Mouse (Mus musculus): ENCODE measurements at regions not wholly inside any gene's neighbourhood (a gene's known extent, or its start where the extent isn't known, plus 50 kb on each side); places are given as distances from the start of the nearest gene placed in this dataset.
A peak's percentile ranks its signal among the peaks of the same experiment; 100 is the strongest.

DNA sequence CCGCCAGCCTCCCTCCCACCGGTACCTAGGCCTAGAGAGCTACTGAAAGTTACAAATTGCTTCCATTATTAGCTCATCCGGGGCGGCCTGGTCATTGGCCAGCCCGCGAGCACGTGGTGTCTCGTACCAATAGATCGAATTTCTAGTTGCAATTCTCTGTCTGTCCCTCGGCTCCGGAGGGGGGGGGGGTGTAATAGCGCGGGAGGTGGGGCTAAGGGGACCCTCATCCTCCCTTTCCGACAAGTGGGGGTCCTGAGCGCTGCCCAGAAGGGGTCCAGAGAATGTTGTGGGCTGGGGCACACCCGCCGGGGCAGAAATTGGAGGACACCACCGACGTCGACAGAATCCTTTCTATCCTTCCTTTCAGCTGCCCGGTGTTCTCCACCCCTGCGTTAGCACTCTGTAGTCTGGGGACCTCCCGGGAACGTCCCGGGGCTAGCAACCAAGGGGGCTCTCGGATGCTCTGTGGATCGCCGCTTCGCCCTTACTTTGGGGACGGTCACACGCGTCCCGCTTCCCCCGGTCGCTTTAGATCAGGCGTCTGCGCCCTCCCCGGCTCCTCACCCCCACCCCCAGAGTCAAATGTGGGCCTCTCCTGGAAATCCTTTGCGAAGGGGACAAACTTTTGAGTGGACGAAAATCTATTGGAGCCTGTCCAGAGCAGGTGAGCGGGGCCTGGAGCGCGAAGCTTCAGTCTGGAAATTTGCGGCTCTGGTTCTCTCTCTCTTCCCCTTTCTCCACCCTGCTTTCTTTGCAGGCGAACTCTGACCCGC lies 64.6 kb downstream of the Smug1 start:
- H3K4me3 ChIP-seq: peak overlapping the region; percentile 62
- H3K27ac ChIP-seq: peak overlapping the region; percentile 87
- H3K9me3 ChIP-seq: no peaks in the 10 kb centered on the region
- H3K27me3 ChIP-seq (replicated peaks): no peaks in the 10 kb centered on the region
- peak; percentile 86 for ATAC-seq (ENCODE audit: low FRiP score, low read depth)
- peak overlapping the region; percentile 91 for H3K9ac ChIP-seq
- H3K36me3 ChIP-seq: peaks cover 7% of the 10 kb centered on the region; the same call in 1 of the 2 replicates
- H3K4me2 ChIP-seq (replicated peaks): peak overlapping the region; percentile 79
- H3K4me1 ChIP-seq: peaks cover 73% of the 10 kb centered on the region
- 1% methylated on average over 46 of the region's 46 CpGs for WGBS

DNA sequence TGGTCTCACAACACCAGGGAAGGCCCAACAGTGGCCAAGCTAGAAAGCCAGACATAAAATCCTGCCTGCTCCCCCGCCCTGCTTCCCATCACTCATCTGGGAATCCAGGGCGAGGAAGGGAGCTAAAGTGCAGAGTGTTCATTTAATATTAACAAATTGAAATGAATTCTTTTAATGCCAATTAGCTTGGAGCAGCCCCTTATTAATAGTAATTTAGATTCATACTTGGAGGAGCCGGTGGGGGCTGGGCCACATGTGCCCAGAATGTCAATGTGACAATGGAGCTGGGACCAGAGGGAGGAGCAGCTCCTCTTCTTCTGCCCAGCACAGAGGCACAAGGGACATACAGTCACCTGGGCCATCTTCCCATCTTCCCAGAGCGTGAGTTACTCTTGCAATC lies 66.8 kb downstream of the Smug1 start:
- H3K4me2 ChIP-seq (replicated peaks): peak overlapping the region; percentile 79
- no peak for ATAC-seq (ENCODE audit: low FRiP score, low read depth)
- no peaks in the 10 kb centered on the region for H3K9me3 ChIP-seq
- peaks cover 23% of the 10 kb centered on the region for H3K36me3 ChIP-seq
- peak overlapping the region; percentile 54 for H3K27ac ChIP-seq
- H3K4me3 ChIP-seq: peak overlapping the region; percentile 29
- H3K27me3 ChIP-seq (replicated peaks): no peaks in the 10 kb centered on the region
- H3K4me1 ChIP-seq: peaks cover 69% of the 10 kb centered on the region
- peak overlapping the region; percentile 52 for H3K9ac ChIP-seq
- 35% methylated on average over 4 of the region's 4 CpGs for WGBS

DNA sequence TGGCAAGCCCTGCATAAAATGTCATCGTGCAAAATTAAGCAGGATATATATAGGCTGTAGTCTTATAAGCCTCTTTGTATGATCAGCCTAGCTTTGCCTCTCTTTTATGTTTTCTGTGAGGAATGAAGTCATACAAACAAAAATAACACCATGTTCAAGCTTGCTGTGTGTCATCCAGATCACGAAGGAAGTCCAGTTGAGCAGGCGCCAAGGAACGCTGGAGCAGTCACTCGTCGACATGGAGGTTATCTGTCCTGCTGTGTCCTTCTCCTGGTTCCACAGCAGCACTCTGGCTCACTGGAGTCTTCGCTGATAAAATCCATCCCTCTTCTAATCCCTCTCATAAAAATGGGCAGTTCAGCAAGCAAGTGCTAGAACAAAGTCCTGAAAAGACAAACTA lies 72.4 kb downstream of the Smug1 start:
- H3K4me3 ChIP-seq: no peak overlapping the region
- H3K4me2 ChIP-seq (replicated peaks): no peak overlapping the region
- peaks cover 51% of the 10 kb centered on the region for H3K36me3 ChIP-seq
- ATAC-seq (ENCODE audit: low FRiP score, low read depth): no peak
- WGBS: 84% methylated on average over 7 of the region's 7 CpGs
- H3K4me1 ChIP-seq: peaks cover 67% of the 10 kb centered on the region
- H3K9ac ChIP-seq: no peak overlapping the region
- H3K27me3 ChIP-seq (replicated peaks): no peaks in the 10 kb centered on the region
- no peaks in the 10 kb centered on the region for H3K9me3 ChIP-seq
- no peak overlapping the region for H3K27ac ChIP-seq

DNA sequence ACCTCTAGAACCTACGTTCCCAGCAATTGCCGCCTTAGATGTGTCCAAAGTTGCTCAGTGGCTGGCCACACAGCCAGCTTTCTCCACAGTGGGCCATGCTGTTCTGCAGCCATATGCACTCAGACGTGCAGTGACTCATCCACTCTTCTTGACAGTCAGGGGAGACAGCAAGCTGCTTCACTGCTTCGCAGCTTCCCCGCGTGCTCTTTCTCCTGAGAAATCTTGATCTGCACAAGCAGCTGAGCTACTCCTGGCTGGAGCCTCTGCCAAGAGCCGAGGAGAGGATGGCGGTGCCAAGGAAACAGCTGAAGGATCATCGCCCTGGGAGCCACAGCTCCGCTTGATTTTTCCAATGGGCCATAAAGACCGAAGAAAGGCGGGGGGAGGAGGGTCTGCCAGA lies 73.2 kb downstream of the Smug1 start:
- WGBS: 57% methylated on average over 12 of the region's 12 CpGs
- no peak for ATAC-seq (ENCODE audit: low FRiP score, low read depth)
- no peak overlapping the region for H3K27ac ChIP-seq
- no peak overlapping the region for H3K4me3 ChIP-seq
- H3K36me3 ChIP-seq: peaks cover 51% of the 10 kb centered on the region
- H3K4me2 ChIP-seq (replicated peaks): no peak overlapping the region; the same call in 1 of the 2 replicates
- H3K4me1 ChIP-seq: peaks cover 64% of the 10 kb centered on the region
- no peaks in the 10 kb centered on the region for H3K9me3 ChIP-seq
- H3K9ac ChIP-seq: no peak overlapping the region
- H3K27me3 ChIP-seq (replicated peaks): no peaks in the 10 kb centered on the region

DNA sequence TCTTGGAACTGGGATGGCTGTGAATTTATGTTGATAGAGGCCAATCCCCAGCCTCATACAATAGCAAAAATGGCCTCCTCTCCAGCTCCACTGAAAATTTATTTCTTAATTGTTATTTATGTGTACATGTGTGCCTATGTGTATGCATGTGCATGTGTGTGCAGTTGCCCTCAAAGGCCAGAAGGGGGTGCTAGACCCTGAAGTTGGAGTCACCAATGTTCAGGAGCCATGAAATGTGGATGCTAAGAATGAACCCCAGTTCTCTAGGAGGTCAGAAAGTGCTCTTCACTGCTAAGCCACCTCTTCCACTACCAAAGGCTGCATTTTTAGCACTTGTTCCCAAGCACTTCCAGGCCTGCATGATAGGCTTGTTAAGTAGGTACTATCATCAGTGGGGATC lies 73.8 kb downstream of the Hoxc4 start:
- H3K27me3 ChIP-seq (replicated peaks): no peaks in the 10 kb centered on the region
- H3K36me3 ChIP-seq: peaks cover 44% of the 10 kb centered on the region
- no peak overlapping the region for H3K9ac ChIP-seq
- H3K4me2 ChIP-seq (replicated peaks): no peak overlapping the region
- peaks cover 65% of the 10 kb centered on the region for H3K4me1 ChIP-seq
- no peak for ATAC-seq (ENCODE audit: low FRiP score, low read depth)
- H3K9me3 ChIP-seq: no peaks in the 10 kb centered on the region
- H3K4me3 ChIP-seq: no peak overlapping the region
- no peak overlapping the region for H3K27ac ChIP-seq

DNA sequence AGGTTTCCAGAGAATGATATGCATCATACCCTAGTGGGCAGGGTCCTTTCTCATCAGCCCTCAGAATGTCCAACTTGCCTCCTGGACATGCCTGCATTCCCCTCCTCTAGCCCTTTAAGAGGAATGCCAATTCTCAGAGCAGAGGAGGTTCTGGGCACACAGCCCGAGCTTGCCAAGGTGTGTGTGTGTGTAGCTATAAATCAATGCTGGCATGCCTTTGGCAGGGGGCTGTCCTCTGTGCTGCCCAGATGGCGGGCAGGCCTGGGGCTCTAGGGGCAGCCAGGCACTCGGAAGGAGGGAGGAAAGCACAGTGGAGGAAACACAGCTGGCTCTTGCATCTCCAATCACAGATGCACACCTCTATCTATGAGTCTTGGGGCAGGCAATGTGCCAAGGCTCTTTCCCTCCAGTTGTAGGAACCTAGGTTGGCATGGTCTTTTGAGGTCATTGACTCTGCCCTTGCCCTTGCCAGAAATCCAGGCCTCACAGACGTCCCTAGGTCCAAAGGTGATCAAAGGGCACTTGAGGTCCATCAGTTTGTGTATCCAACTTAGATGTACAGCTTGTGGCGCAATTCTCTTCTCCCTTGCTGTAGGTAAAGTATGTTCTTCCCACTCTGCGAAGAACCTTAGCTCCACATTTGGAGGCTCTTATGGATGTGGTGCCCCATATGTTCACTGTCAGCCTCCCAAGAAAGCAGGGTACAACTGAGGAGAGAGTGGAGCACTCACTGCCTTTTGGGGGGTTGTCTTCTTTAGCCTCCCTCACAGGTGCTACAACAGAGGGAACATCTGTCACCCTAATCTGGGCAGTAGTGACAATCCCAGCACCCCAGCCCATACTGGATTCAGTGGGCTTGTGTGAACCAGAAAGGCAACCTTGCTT lies 71.8 kb downstream of the Hoxc4 start:
- peaks cover 66% of the 10 kb centered on the region for H3K4me1 ChIP-seq
- WGBS: 69% methylated on average over 6 of the region's 6 CpGs
- no peak overlapping the region for H3K4me3 ChIP-seq
- no peaks in the 10 kb centered on the region for H3K9me3 ChIP-seq
- 0 out of 2 replicates have a peak overlapping the region, but pooled peaks have one; percentile 10 for H3K9ac ChIP-seq
- H3K36me3 ChIP-seq: peaks cover 32% of the 10 kb centered on the region
- H3K27me3 ChIP-seq (replicated peaks): no peaks in the 10 kb centered on the region
- ATAC-seq (ENCODE audit: low FRiP score, low read depth): no peak
- H3K4me2 ChIP-seq (replicated peaks): no peak overlapping the region
- 0 out of 2 replicates have a peak overlapping the region, but pooled peaks have one; percentile 12 for H3K27ac ChIP-seq

DNA sequence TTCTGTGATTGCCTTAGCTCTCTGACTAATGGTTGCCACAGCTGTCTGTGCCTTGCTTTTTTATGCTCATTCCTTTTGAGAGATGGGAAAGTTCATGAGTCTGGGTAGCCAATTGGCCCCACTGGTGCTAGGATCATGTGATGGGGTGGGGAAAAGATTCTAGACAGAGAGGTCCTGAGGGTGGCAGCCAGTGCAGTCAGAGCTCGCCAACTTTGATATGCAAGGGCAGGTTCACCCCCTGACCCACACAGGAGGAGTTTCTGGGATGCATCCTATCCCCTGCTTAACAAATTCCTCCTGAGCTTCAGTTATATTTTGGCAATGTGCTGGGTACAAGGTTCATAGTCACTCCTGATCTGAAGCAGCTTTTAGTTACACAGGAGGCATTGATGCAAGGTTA lies 71.1 kb downstream of the Hoxc4 start:
- no peak overlapping the region for H3K4me2 ChIP-seq (replicated peaks)
- H3K9me3 ChIP-seq: no peaks in the 10 kb centered on the region
- H3K27me3 ChIP-seq (replicated peaks): no peaks in the 10 kb centered on the region
- 0 out of 2 replicates have a peak overlapping the region, but pooled peaks have one; percentile 12 for H3K27ac ChIP-seq
- H3K36me3 ChIP-seq: peaks cover 25% of the 10 kb centered on the region
- H3K9ac ChIP-seq: no peak overlapping the region
- no peak for ATAC-seq (ENCODE audit: low FRiP score, low read depth)
- WGBS: 68% methylated on average over 1 of the region's 1 CpGs
- no peak overlapping the region for H3K4me3 ChIP-seq
- H3K4me1 ChIP-seq: peaks cover 67% of the 10 kb centered on the region

DNA sequence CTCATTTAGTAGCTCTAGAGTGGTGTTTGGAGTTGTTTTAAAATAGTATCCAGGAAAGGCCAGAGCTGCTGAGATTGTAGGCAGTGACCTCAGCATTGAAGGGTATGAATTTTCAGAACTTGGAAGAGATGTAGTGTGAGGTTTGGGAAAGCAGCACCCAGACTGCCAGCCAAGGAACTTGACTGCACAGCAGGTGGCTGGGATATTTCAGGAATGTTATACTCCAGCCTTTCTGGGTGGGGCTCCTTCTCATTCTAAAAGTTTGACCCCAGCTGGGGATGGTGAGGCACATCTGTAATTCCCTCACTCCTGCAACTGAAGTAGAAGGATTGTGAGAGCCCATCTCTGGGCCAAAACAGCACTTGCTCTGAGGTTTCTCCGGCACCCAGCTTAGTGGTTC lies 70.7 kb downstream of the Hoxc4 start:
- Histone ChIP-seq H3K4me1 (peaks cover 67% of the 10 kb centered on the region), H3K36me3 (peaks cover 21% of the 10 kb centered on the region), H3K27me3 (replicated peaks) (no peaks in the 10 kb centered on the region), H3K9ac (no peak overlapping the region), H3K4me3 (no peak overlapping the region), H3K27ac (no peak overlapping the region), H3K4me2 (replicated peaks) (no peak overlapping the region), H3K9me3 (no peaks in the 10 kb centered on the region)
- no peak for ATAC-seq (ENCODE audit: low FRiP score, low read depth)
- WGBS: 87% methylated on average over 1 of the region's 1 CpGs

DNA sequence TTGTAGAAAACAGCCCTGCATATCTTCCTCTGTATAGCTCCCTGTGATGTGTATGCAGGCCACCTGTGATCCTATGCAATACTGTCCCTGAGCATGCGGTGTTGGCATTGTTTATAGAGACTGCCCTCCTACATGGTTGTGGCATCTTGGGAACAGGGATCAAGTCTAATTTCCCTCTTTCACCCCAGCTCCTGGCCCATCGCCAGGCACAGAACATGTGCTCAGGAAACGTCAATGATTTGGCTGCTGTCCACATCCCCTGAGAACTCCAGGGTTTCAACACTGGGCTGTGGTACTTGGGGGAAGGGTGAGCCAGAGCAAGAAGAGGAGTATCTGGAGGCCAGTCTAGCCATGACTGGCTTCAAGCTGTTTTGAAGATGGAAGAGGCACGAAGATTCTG lies 68.5 kb downstream of the Hoxc4 start:
- ATAC-seq (ENCODE audit: low FRiP score, low read depth): peak; percentile 67
- Histone ChIP-seq H3K36me3 (peaks cover 8% of the 10 kb centered on the region; the same call in 1 of the 2 replicates), H3K27ac (peak overlapping the region; percentile 90), H3K27me3 (replicated peaks) (no peaks in the 10 kb centered on the region), H3K9ac (no peak overlapping the region), H3K9me3 (no peaks in the 10 kb centered on the region), H3K4me3 (no peak overlapping the region), H3K4me2 (replicated peaks) (peak overlapping the region; percentile 73), H3K4me1 (peaks cover 70% of the 10 kb centered on the region)
- 22% methylated on average over 4 of the region's 4 CpGs for WGBS

DNA sequence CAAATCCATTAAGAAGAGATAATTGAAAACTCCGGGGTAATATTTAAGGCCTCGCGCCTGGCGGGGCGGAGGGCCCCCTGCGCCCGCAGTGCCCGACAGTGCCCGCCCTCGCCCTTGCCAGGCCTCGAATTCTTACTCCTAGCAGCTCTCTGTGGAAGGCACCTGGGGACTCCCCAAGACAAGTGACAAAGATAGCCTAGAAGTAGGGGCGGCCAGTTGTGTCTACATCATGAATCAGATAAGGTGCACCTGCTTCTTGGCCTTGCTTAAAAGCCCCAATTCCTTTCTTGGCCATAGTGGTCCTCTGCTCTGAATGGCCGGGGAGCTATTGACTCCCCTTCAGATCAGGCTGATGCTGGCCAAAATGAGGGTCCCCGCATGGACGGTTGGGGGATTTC lies 67.9 kb downstream of the Hoxc4 start:
- H3K4me2 ChIP-seq (replicated peaks): peak overlapping the region; percentile 73
- 20% methylated on average over 15 of the region's 15 CpGs for WGBS
- peaks cover 8% of the 10 kb centered on the region; the same call in 1 of the 2 replicates for H3K36me3 ChIP-seq
- peak overlapping the region; percentile 32 for H3K4me3 ChIP-seq
- peaks cover 75% of the 10 kb centered on the region for H3K4me1 ChIP-seq
- H3K27me3 ChIP-seq (replicated peaks): no peaks in the 10 kb centered on the region
- H3K9ac ChIP-seq: peak overlapping the region; percentile 65
- H3K9me3 ChIP-seq: no peaks in the 10 kb centered on the region
- peak overlapping the region; percentile 90 for H3K27ac ChIP-seq
- peak; percentile 48 for ATAC-seq (ENCODE audit: low FRiP score, low read depth)

Data from neural tube, embryonic 12.5 days (tissue).